Mouse (Mus musculus) CD4-positive helper T cell, adult 2 months (primary cell): ENCODE results near the gene Shpk.

ENCODE experiments used
- DNase-seq: peaks from one replicate; pipeline ENCODE4 v3.0.0-alpha.2; 2012; ENCODE audit warnings: low read depth, missing footprints, low spot score

Gene Shpk

GRCm38 (mm10) chr11:73267267-73267666 lies 68.0 kb downstream of the Shpk start, which contains the start of gene Trpv3:
TSS of gene Trpv3 (plus strand) at chr11:73267388.
- DNase-seq: peak; percentile 23
